Mouse (Mus musculus): ENCODE data around the gene Tmem203.

Gene Tmem203

GRCm38 (mm10) chr2:25255284-25255779 is at the start of gene Tmem203:
Gene Tmem203 (plus strand): TSS chr2:25255439.
- DNase-seq (ENCODE audit: low spot score in 2 of 2) = peak; percentile 75 to 77

- no peak for DNase-seq (ENCODE audit: low spot score in 2 of 2)
These were observed 47.6 kb upstream of the Tmem203 start for GRCm38 (mm10) chr2:25207593-25207992.

- DNase-seq (ENCODE audit: low spot score in 2 of 2) = no peak
These were observed 44.6 kb upstream of the Tmem203 start for GRCm38 (mm10) chr2:25210686-25211085.

GRCm38 (mm10) chr2:25211121-25211670 is 44.0 kb upstream of the Tmem203 start, which contains the start of gene Nelfb:
Gene Nelfb (minus strand): TSS chr2:25211489.
- DNase-seq (ENCODE audit: low spot score in 2 of 2) = peak; percentile 75 to 80

GRCm38 (mm10) chr2:25213266-25213865 is 41.9 kb upstream of the Tmem203 start:
- no peak for DNase-seq (ENCODE audit: low spot score in 2 of 2)

- no peak for DNase-seq (ENCODE audit: low spot score in 2 of 2)
These were observed 40.8 kb upstream of the Tmem203 start, which contains the start of gene Stpg3 for GRCm38 (mm10) chr2:25214444-25214843. Gene Stpg3 (minus strand): TSS chr2:25214637.

- DNase-seq (ENCODE audit: low spot score in 2 of 2) = no peak
These were observed 37.6 kb upstream of the Tmem203 start for GRCm38 (mm10) chr2:25217666-25218065.

- no peak for DNase-seq (ENCODE audit: low spot score in 2 of 2)
These were observed 36.8 kb upstream of the Tmem203 start, which contains the start of gene Fam166a for GRCm38 (mm10) chr2:25218445-25218844. Gene Fam166a (plus strand): TSS chr2:25218745.

- no peak for DNase-seq (ENCODE audit: low spot score in 2 of 2)
These were observed 33.9 kb upstream of the Tmem203 start for GRCm38 (mm10) chr2:25221331-25221772.

- DNase-seq (ENCODE audit: low spot score in 2 of 2) = peak; percentile 70 to 74
These were observed 31.4 kb upstream of the Tmem203 start for GRCm38 (mm10) chr2:25223681-25224491.

GRCm38 (mm10) chr2:25224492-25224765 is 30.8 kb upstream of the Tmem203 start, which contains the start of gene Tubb4b:
Gene Tubb4b (minus strand): TSS chr2:25224702.
- no peak for DNase-seq (ENCODE audit: low spot score in 2 of 2)

- peak; percentile 99 to 100 for DNase-seq (ENCODE audit: low spot score in 2 of 2)
These were observed 30.2 kb upstream of the Tmem203 start for GRCm38 (mm10) chr2:25224766-25225752.

GRCm38 (mm10) chr2:25225811-25226379 is 29.3 kb upstream of the Tmem203 start:
- DNase-seq (ENCODE audit: low spot score in 2 of 2) = no peak

- DNase-seq (ENCODE audit: low spot score in 2 of 2) = peak in 1 of 2 experiments; percentile 43
These were observed 28.4 kb upstream of the Tmem203 start for GRCm38 (mm10) chr2:25226864-25227263.

- DNase-seq (ENCODE audit: low spot score in 2 of 2) = no peak
These were observed 27.8 kb upstream of the Tmem203 start for GRCm38 (mm10) chr2:25227406-25227805.

- peak; percentile 77 to 79 for DNase-seq (ENCODE audit: low spot score in 2 of 2)
These were observed 26.8 kb upstream of the Tmem203 start for GRCm38 (mm10) chr2:25228431-25228889.

GRCm38 (mm10) chr2:25228995-25229530 is 26.2 kb upstream of the Tmem203 start:
- DNase-seq (ENCODE audit: low spot score in 2 of 2) = no peak

- DNase-seq (ENCODE audit: low spot score in 2 of 2) = no peak
These were observed 25.7 kb upstream of the Tmem203 start for GRCm38 (mm10) chr2:25229582-25229981.

GRCm38 (mm10) chr2:25230581-25230980 is 24.7 kb upstream of the Tmem203 start:
- no peak for DNase-seq (ENCODE audit: low spot score in 2 of 2)

GRCm38 (mm10) chr2:25231038-25231437 is 24.2 kb upstream of the Tmem203 start:
- no peak for DNase-seq (ENCODE audit: low spot score in 2 of 2)
